Mouse (Mus musculus) forebrain, embryonic 11.5 days (tissue): Measurements from ENCODE around the gene Npm1. TPM values are rescaled to one million over a fixed set of nuclear protein-coding genes. Genes with fewer than 3 reads are reported as not detected.

Experiments
- ATAC-seq: fragments of 200-750 bp; cut with Nextera tagmentation; replicated peaks from 2 replicates; pipeline ENCODE4 v1.8.0; 2017; ENCODE audit warnings: moderate TSS enrichment; ENCODE audit not compliant: low FRiP score
- DNase-seq: peaks from one replicate; pipeline ENCODE4 v3.0.0-alpha.2; 2017; ENCODE audit warnings: low spot score
- H3K27ac ChIP-seq: fragments of 300-500 bp; sonication (generic); 2 replicates; pipeline ENCODE4 v1.5.1; 2014; ENCODE audit warnings: low read depth, low read length
- H3K27me3 ChIP-seq: fragments of 300-500 bp; sonication (generic); 2 replicates; pipeline ENCODE4 v1.6.1; 2014; ENCODE audit warnings: mild to moderate bottlenecking, low read length, mixed read lengths; ENCODE audit not compliant: control insufficient read depth, insufficient read depth
- H3K36me3 ChIP-seq: fragments of 300-500 bp; sonication (generic); 2 replicates; pipeline ENCODE4 v1.6.1; 2014; ENCODE audit warnings: mild to moderate bottlenecking, low read length, moderate library complexity, mixed read lengths; ENCODE audit not compliant: control insufficient read depth, insufficient read depth
- H3K4me1 ChIP-seq: fragments of 300-500 bp; sonication (generic); replicated peaks from 2 replicates; pipeline ENCODE4 v1.6.1; 2014; ENCODE audit warnings: low read length, mixed read lengths; ENCODE audit not compliant: control insufficient read depth, insufficient read depth
- H3K4me2 ChIP-seq: fragments of 300-500 bp; sonication (generic); 2 replicates; pipeline ENCODE4 v1.6.1; 2014; ENCODE audit warnings: low read depth, mild to moderate bottlenecking, low read length, moderate library complexity, mixed read lengths; ENCODE audit not compliant: severe bottlenecking
- H3K4me3 ChIP-seq: fragments of 300-500 bp; sonication (generic); 2 replicates; pipeline ENCODE4 v1.5.1; 2014; ENCODE audit warnings: low read depth, low read length
- H3K9ac ChIP-seq: fragments of 300-500 bp; sonication (generic); 2 replicates; pipeline ENCODE4 v1.6.1; 2014; ENCODE audit warnings: low read length
- H3K9me3 ChIP-seq: fragments of 300-500 bp; sonication (generic); 2 replicates; pipeline ENCODE4 v1.6.1; 2016; ENCODE audit warnings: low read length, mixed read lengths; ENCODE audit not compliant: control insufficient read depth
- WGBS: fragments of 180-500 bp; shearing (Covaris S2); extraction: QIAGEN DNeasy Blood & Tissue Kit; methylation state at CpG from one replicate; pipeline ENCODE4 v1.1.7; 2014; 5-methylcytosine and 5-hydroxymethylcytosine counted together
- polyA plus RNA-seq: library from polyadenylated mRNA; unstranded; fragments of >200 nt; fragmentation: Nextera tagmentation; extraction: Ambion mirVana; gene quantifications from 2 replicates; pipeline ENCODE4 v1.2.1, GENCODE M21; 2014

Gene Npm1
- 1,065 and 1,104 TPM in 2 replicates for polyA plus RNA-seq

GRCm38 (mm10) chr11:33162998-33163506 is at the start of gene Npm1:
Npm1 (minus strand) TSS chr11:33163206.
- peak; percentile 100 for DNase-seq
- peak within 1 kb of the TSS; percentile 98 for H3K4me3 ChIP-seq
- no peaks in the 10 kb centered on the region for H3K27me3 ChIP-seq
- peaks cover 5% of the 10 kb centered on the region for H3K36me3 ChIP-seq
- H3K4me1 ChIP-seq: no peaks in the 10 kb centered on the region; the same call in 1 of the 2 replicates
- ATAC-seq: peak; percentile 97
- peak within 1 kb of the TSS; percentile 76 for H3K4me2 ChIP-seq
- H3K9ac ChIP-seq: peak within 1 kb of the TSS; percentile 97
- peak within 1 kb of the TSS; percentile 82 for H3K27ac ChIP-seq
- WGBS: 4% methylated on average over 45 of the region's 49 CpGs
- H3K9me3 ChIP-seq: no peaks in the 10 kb centered on the region

DNA sequence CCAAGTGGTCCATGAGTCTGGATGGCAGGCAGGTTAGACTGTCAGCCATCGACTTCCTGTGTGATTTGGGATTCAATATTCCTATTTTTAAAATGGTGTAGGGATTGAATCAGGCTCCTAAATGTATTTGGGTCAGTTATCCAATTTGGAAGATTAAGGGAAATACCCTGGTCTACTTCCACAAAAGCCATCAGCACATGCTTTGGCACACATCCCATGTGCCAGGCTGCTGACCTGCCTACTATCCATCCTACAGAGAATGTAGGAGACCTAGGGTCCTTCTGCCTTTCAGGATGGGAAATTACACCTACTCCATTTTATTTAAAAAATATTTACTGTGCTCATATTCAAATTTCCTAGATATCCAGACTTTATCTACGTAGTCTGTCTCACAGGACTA is 44.4 kb upstream of the Npm1 start:
- Histone ChIP-seq H3K27me3 (peaks cover 46% of the 10 kb centered on the region), H3K9me3 (no peaks in the 10 kb centered on the region), H3K36me3 (no peaks in the 10 kb centered on the region), H3K9ac (no peak overlapping the region), H3K4me1 (peaks cover 16% of the 10 kb centered on the region), H3K4me3 (no peak overlapping the region), H3K4me2 (no peak overlapping the region), H3K27ac (no peak overlapping the region)
- no peak for DNase-seq
- ATAC-seq: no peak
- 86% methylated on average over 2 of the region's 2 CpGs for WGBS

DNA sequence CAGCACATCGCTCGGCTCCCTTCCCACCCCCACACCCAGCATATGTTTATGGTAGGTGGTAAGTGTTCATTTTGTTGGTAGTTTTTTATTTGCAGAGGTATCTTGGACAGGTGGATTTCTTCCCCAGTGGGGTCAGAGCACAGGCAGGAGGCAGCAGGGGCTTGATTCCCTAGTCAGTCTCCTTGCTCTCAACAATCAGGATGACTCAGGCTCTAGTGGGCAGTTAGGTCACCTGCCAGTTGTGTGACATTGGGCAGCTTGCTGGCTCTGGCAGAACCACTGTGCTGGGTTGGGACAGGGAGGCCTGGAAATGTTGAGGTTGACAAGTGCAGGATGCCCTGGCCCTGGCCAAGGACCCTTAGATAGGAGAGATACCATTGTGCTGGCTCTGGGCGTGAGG is 42.0 kb upstream of the Npm1 start:
- DNase-seq: no peak
- Histone ChIP-seq H3K27me3 (peaks cover 71% of the 10 kb centered on the region), H3K9ac (no peak overlapping the region), H3K9me3 (no peaks in the 10 kb centered on the region), H3K4me1 (peaks cover 32% of the 10 kb centered on the region), H3K36me3 (no peaks in the 10 kb centered on the region), H3K4me3 (no peak overlapping the region), H3K4me2 (no peak overlapping the region), H3K27ac (no peak overlapping the region)
- no peak for ATAC-seq
- 5% methylated on average over 3 of the region's 3 CpGs for WGBS

- Histone ChIP-seq H3K9ac (no peak overlapping the region), H3K27ac (no peak overlapping the region)
These were observed 41.3 kb upstream of the Npm1 start for GRCm38 (mm10) chr11:33204329-33204705.

GRCm38 (mm10) chr11:33203383-33204328 is 40.6 kb upstream of the Npm1 start, which contains the start of gene Tlx3:
Tlx3 (minus strand) TSS chr11:33203589.
- WGBS: under 1% methylated on average over 81 of the region's 81 CpGs
- Histone ChIP-seq H3K4me3 (peak within 1 kb of the TSS; percentile 29), H3K36me3 (no peaks in the 10 kb centered on the region), H3K4me1 (peaks cover 32% of the 10 kb centered on the region), H3K9ac (no peak within 1 kb of the TSS; the same call in 1 of the 2 replicates), H3K27ac (no peak within 1 kb of the TSS), H3K4me2 (peak within 1 kb of the TSS; percentile 57), H3K27me3 (peaks cover 84% of the 10 kb centered on the region), H3K9me3 (no peaks in the 10 kb centered on the region)
- peak; percentile 81 for DNase-seq
- peak; percentile 78 for ATAC-seq

More at GRCm38 (mm10) chr11:33204329-33204705, 41.3 kb upstream of the Npm1 start:
- Histone ChIP-seq H3K9me3 (no peaks in the 10 kb centered on the region), H3K4me1 (peaks cover 32% of the 10 kb centered on the region), H3K4me3 (peak overlapping the region; percentile 29), H3K27me3 (peaks cover 77% of the 10 kb centered on the region), H3K36me3 (no peaks in the 10 kb centered on the region), H3K4me2 (peak overlapping the region; percentile 57)
- no peak for DNase-seq
- WGBS: under 1% methylated on average over 18 of the region's 18 CpGs
- no peak for ATAC-seq

DNA sequence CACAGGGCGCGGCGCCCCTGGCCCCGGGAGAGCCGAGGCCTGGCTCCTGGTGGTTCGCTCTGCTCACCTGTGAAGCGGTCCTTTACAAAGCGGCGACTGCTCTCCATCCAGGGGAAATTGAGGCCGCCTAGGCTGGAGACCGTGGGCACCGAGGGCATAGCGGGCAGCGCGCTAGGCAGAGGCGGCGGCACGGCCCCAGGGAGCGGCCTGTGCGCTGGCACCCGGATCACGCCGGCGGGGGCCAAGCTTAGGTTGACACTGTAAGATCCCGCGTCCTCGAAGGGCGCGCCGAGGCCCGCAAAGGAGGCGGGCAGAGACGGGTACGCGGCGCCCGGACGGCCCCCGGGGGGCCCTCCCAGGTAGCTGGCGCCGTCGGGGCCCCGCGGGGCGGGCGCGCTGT is 40.0 kb upstream of the Npm1 start:
- ATAC-seq (no peak; the same call in none of the 2 replicates), DNase-seq (peak; percentile 70)
- Histone ChIP-seq H3K4me2 (peak overlapping the region; percentile 57), H3K27me3 (peaks cover 91% of the 10 kb centered on the region), H3K4me3 (peak overlapping the region; percentile 29), H3K4me1 (peaks cover 32% of the 10 kb centered on the region), H3K9ac (no peak overlapping the region), H3K9me3 (no peaks in the 10 kb centered on the region), H3K27ac (no peak overlapping the region), H3K36me3 (no peaks in the 10 kb centered on the region)
- WGBS: 3% methylated on average over 36 of the region's 47 CpGs

DNA sequence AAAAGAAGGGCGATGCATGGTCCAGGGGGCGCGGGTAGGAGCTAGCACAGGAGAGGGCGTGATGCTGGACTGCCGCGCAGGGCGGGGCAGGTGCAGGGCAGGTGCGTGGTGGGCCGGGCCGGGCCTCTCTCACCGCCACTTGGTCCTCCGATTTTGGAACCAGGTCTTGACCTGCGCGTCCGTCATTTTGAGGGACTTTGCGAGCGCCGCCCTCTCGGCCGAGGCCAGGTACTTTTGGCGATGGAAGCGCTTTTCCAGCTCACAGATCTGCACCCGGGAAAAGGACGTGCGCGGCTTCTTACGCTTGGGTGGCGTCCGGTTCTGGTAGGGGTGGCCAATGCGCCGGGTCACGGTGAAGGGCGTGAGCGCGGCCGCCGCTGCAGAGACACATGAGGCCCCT is 39.3 kb upstream of the Npm1 start:
- peaks cover 32% of the 10 kb centered on the region for H3K4me1 ChIP-seq
- DNase-seq: peak; percentile 69
- no peak overlapping the region for H3K9ac ChIP-seq
- no peak overlapping the region for H3K27ac ChIP-seq
- 1% methylated on average over 37 of the region's 37 CpGs for WGBS
- ATAC-seq: no peak
- H3K9me3 ChIP-seq: peaks cover 2% of the 10 kb centered on the region
- peaks cover 95% of the 10 kb centered on the region for H3K27me3 ChIP-seq
- no peaks in the 10 kb centered on the region for H3K36me3 ChIP-seq
- H3K4me2 ChIP-seq: no peak overlapping the region
- H3K4me3 ChIP-seq: no peak overlapping the region

DNA sequence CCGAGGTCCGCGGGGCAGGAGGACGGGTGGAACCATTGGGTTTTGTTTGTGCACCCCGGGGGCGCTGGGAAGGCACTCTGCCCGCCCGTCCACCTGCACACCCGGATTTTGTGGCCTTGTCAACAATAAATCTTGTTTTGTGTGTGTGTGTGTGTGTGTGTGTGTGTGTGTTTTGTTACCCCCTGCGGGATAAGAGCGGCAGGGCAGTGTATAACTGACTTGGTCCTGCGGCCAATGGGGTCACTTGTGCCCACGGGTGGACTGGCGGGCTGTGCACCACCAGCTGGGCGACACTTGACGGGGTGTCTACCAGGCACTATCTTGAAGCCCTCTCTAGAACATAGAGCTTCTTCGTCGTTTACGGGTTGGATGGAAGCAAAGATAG is 38.6 kb upstream of the Npm1 start:
- Histone ChIP-seq H3K9me3 (peaks cover 4% of the 10 kb centered on the region), H3K9ac (no peak overlapping the region), H3K36me3 (no peaks in the 10 kb centered on the region), H3K4me1 (peaks cover 32% of the 10 kb centered on the region), H3K27me3 (peaks cover 98% of the 10 kb centered on the region), H3K4me3 (peak overlapping the region; percentile 26), H3K4me2 (peak overlapping the region; percentile 53; the same call in 1 of the 2 replicates), H3K27ac (no peak overlapping the region)
- 1% methylated on average over 19 of the region's 19 CpGs for WGBS
- DNase-seq (no peak), ATAC-seq (no peak)
